Mouse (Mus musculus) megakaryocyte progenitor cell, adult 5-6 weeks (primary cell): ENCODE results near the gene Prrx1. TPM values are rescaled to one million over a fixed set of nuclear protein-coding genes. Genes with fewer than 3 reads are reported as not detected.
A peak's percentile ranks its signal among the peaks of the same experiment; 100 is the strongest.

ENCODE experiments used
- ATAC-seq: replicated peaks from 2 replicates; pipeline ENCODE4 v1.8.0; 2016; ENCODE audit warnings: mild to moderate bottlenecking, moderate TSS enrichment, inconsistent platforms; ENCODE audit not compliant: poor library complexity
- total RNA-seq, 2 experiments: library from RNA; stranded (forward) in 1 of 2; stranded (reverse) in 1 of 2; fragments of 157-497, 149-512 nt in 1 of 2; fragments of 200-1000 nt in 1 of 2; gene quantifications; 2 replicates each; pipeline versions ENCODE4 v1.2.3 to v1.2.4; 2015 to 2017

Gene Prrx1
- total RNA-seq, 2 experiments from 2014 or later: not detected

DNA sequence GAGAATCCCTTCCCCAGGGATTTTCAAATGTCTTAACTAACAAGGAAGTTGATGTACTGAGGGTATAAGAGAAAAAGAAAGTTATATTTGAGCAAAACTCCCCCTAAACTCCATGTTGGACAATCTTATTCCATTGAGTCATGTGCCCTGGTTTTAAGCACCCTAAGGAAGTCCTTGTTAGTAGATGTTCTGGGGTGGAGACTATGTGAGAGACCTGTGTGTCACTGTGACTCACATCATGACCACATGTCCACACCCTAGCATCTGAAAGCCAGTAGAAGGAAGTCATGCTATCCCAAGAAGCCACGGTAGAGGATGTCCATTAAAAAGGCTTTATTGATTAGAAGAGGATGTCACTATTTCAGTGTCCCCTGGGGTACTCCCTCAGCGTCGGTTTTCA, 40.4 kb downstream of the Prrx1 start:
- no peak for ATAC-seq

DNA sequence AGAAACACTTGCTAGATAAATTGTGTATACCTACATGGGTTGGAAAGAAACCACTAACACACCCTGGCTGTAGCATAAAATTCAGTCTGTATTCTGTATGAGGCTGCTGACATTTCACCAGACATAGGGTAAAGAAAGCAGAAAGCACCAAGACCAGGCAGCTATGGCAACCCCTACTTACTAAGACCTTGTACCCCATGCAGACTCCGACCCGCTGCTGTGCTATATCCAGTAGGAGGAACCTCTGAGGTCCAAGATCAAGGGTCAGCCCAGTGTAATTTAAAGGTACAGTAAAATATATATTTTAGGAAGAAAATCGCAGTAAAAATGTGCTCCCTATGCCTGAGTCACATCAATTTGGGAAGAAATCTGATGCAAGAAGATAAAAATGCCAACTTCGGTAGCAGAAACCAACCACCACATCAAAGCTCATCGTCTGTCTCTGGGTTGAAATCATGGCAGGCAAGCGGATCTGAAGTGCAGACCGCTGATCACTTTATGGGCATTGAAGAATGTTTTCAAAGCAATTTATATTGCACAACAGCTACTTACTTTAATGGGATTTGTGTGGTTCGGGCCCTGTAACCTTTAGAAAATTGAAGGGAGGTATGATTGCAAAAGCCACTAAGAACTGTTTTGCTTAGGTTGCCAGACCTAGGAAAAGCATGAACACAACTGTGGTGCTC, 46.5 kb downstream of the Prrx1 start:
- no peak for ATAC-seq

DNA sequence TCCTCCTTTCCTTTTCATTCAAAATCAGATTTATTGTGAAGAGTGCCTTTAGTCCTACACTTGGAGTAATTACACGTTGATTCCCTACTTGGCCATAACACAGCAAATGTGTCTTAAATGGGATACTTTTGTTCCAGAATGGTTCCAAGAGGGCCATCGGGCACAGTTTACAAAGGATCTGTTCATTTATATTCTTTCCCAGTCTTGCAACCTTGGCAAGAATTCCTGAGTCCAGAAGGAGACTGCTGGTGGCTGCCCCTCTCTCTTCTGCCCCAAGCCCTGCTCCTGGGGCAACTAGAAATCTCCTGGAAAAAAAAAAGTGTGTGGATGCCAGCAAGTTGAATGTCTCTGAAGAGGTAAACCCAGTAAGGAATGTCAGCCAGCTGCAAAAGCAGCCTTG, 56.2 kb downstream of the Prrx1 start:
- no peak for ATAC-seq

DNA sequence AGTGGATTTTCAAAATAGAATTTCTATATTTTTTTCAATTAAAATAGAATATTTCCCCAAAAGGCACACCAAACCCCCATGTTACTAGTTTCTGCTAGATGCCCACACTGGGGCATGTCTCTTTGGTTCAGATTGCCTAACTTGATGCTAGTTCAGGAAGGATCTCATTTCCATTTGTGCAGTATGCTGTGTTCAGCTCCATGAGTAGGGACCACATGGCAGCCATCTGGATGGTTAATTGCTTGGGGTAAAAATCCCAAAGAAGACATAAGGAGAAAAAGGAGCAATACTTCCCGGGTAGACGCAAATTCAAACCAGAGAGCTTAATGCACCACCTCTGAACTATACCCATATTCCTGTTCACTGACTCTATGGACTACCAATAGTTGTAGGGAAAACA, 57.6 kb downstream of the Prrx1 start:
- no peak for ATAC-seq

DNA sequence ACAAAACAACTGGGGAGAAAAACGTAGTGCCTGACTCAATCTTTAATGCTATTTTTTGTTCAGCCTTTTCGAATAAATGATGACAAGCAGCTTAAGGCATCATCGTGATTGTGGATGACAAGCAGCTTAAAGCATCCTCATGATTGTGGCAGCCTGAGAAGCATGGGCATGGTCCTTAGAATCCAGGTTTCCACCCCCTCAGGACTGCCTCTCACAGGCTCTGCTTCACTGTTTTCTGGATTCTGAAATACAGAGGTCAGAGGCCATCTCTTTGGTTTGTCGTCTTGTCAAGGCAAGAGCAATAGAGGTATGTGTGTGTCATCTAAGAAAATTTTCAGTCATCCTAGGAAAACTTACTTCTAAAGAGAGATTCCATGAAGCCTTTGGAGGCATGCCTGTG, 60.7 kb downstream of the Prrx1 start:
- ATAC-seq: no peak

DNA sequence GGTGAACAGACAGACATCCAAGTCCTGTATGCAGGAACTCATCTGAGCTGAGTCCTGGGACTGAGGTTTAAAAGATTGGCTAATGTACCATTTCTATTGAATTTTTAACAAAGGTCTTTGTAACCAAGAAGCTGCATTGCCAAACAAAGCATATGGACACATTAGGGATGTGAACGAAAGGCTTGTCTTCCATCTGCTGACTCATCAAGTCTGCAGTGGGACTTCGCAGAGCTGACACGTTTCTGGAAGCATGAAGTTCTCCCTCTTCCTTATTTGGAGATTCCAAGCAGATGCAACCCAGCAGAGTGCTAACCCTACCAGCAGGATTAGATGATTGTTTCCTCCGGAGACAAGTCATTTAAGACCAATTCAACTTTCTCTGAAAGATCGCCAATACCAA, 61.2 kb downstream of the Prrx1 start:
- no peak for ATAC-seq

DNA sequence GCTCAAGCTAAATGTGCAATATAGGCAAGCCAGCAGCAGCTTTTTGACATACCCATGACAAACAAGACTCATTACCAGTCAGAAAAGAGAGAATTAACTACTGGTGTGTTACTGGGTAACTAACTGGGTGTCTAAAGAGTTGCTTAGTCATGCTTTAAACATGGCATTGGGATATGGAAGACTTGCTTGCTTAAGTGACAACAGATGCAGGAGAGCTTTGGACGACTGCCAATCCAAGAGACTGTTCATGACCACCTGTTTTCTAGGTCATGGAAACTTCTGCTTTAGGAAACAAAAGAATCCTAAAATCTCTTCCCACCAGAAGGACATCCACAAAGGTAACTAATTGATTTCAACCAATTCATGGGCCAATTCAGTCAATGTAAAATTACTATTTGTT, 61.7 kb downstream of the Prrx1 start:
- ATAC-seq: no peak

DNA sequence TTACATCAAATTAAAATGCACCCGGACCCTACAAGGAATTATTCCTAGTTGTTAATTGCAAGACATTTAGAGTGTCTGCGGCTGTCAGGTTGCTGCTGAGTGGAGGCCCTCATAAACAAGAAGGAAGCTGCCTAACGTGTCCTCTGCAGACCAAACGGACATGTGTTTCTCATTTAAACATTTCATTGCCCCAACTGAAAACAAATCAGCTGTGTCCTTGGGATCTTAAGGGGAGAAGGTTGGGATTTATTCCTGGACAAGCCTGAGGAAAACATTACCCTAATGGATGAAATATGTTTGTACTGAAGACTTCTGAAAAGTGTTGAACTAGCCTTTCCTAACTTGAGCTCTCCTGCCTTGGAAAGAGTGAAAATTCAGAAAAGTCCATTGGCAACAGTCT, 74.6 kb downstream of the Prrx1 start:
- ATAC-seq: no peak

DNA sequence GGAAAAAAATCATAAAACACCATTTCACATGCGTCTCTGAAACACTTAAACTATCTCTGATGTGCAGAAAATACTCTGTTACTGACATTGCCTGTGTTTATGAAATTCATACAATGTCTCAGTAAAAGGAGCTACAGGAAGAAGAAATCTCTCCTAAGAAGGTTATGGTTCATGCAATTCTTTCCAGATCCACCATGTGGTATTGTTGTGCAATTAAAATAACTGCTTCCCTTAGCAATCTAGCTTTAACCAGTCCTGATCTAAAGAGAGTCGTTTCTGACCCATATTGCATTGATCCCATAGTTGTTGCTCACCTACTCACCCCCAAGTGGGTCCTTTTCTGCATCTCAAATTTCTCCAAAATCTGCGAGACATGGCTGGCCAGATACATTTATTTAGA, 82.3 kb downstream of the Prrx1 start:
- ATAC-seq: no peak

DNA sequence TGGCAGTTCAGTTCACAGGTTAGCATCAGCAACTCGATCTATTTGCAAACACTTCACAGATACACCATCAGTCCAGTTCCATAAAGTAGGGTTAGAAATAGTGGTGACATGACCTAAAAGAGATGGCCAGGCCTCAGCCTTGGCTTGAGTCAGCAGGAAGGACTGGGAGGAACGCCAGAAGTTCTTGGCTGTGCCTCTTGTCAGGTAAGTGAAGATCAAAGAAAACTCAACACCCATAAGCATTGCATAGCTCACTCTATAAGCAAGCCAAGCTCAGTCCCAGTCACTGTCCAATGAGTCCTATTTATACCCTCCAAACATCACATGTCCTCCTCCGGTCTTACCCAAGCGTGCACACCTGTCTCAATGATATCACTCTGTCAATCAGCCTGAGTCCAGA, 87.2 kb downstream of the Prrx1 start:
- ATAC-seq: no peak

DNA sequence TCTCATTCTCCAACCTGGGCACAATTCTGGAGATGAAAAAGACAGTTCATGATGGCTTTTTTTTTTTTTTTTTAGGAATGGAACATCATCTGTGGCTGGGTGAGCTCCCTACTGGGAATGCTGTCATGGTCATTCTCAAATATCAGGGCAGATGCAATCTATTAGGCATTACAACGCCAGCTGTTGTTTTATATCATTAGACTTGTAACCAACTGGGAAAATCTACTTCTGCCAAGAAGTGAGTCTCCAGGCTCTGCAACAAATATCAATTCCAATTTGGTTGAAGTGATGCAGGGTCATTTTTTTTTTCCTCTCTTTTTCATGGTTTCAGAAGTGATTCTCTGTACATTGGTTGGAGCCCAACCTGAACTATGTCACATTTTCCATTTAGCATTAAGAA, 91.7 kb downstream of the Prrx1 start:
- no peak for ATAC-seq

DNA sequence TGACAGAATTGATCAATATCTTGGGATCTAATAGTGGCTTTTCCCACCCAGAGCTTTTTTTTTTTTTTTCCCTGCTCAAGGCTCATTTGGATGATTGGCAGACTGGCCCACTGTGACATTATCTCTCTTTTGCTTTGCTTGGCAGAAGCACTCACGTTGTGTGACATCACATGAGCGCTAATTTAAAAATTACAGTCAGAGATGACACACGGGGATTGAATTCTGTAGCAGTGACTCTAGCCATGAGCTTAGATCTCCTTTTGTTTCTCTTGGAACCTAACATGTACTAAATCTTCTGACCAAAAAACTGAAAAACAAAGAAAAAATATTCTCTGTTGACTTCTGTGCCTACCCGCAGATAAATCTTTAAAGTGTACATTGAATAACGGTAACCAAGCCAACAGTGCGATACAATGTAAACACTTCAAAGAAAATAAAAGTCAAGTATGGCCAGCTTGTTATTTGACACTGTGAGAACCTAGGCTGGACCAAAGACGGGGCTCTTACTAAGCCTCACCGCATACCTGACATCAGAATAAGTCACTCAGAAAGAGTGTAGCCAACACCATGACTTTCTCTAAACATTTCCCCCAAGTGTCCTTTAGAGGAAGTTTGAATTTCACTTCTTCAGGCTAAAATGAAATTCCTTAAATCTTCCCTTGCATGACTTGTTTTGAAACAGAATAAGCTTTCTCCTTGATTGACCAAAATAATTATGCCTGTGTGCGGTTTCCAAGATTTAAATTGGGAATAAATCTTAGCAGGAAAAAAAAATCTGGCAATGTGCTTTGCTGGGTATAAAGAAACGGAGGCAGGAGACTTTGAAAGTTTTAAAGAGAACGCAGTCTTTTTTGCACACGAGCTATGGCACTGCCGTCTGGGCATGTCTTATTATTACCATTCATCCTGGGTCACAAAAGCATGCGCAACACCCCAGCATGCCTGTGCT, 104.3 kb downstream of the Prrx1 start:
- ATAC-seq: no peak

DNA sequence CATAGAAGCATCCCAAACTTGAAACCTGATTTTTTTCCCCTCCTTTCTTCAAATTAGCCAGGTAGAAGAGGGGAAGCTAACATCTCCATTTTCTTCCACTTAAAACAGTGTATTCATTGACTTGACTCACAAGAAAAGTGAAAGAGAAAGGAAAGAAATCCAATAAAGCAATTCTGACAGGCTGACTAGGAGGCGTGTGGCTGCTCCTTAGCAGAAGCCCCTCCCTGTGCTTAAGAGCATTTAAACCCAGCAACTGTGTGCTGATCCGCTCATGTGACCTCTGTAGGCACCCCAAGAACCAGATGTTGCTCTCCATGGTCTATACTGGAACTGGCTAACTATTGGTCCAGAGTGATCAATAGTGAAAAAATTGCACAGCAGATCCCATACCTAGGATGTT, 114.7 kb downstream of the Prrx1 start:
- ATAC-seq: 0 out of 2 replicates have a peak, but pooled peaks have one; percentile 14

DNA sequence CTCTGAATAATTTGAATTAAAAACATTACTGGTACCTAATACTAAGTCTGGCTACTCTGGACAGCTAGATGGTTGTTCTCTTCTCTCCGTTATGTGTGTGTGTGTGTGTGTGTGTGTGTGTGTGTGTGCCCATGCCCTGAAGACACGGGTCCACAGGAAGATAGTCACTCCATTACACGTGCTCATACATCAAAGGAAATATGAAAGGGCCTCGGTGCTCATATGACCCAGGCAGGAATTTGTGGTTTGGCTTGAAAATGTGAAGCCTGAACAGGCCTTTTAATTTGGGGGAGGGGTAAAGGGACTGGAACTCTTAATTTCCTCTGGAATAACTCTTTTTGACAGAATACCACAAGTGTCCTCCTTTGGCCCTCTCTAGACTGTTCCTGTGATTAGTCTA, 115.5 kb downstream of the Prrx1 start:
- ATAC-seq: no peak

Other genes with a start within 250 kb of the Prrx1 start
- gene Mroh9, start 228.0 kb downstream of the Prrx1 start, total RNA-seq (2015): not detected in 2 replicates
- not detected in 2 replicates for gene Mroh9, start 228.0 kb downstream of the Prrx1 start, total RNA-seq (2017)
- gene Gorab, start 90.0 kb upstream of the Prrx1 start, total RNA-seq (2015): 8.1 and 10.1 TPM in 2 replicates
- gene Gorab, start 90.0 kb upstream of the Prrx1 start, total RNA-seq (2017): 8.5 and 9.5 TPM in 2 replicates